Mouse (Mus musculus) thymus, adult 2 months (tissue): ENCODE data around the gene Glis3.

Source experiments
- CTCF ChIP-seq: fragments of 200-500 bp; IDR thresholded peaks from 2 replicates; pipeline ENCODE4 v1.5.1; 2012; ENCODE audit warnings: mild to moderate bottlenecking, control low read depth, low read length, moderate library complexity, borderline replicate concordance; ENCODE audit not compliant: control insufficient read depth, poor library complexity, insufficient read depth; ENCODE audit errors: extremely low read depth
- POLR2A ChIP-seq: fragments of 200-500 bp; IDR thresholded peaks from 2 replicates; pipeline ENCODE4 v1.6.1; 2012; ENCODE audit warnings: mild to moderate bottlenecking, low read length, control low read depth, moderate library complexity; ENCODE audit not compliant: control insufficient read depth, poor library complexity, insufficient read depth; ENCODE audit errors: extremely low read depth

GRCm38 (mm10) chr19:28390920-28391319 is 289.0 kb downstream of the Glis3 start:
- TF ChIP-seq POLR2A (no peak), CTCF (no peak)
